Mouse (Mus musculus) liver, postnatal 0 days (tissue): ENCODE measurements at regions not wholly inside any gene's neighbourhood (a gene's known extent, or its start where the extent isn't known, plus 50 kb on each side); places are given as distances from the start of the nearest gene placed in this dataset.

Experiments used
- CTCF ChIP-seq: sonication (generic); IDR thresholded peaks from 2 replicates; pipeline ENCODE4 v1.5.1; 2016; ENCODE audit warnings: antibody characterized with exemption, low read depth
- EP300 ChIP-seq: IDR thresholded peaks from 2 replicates; pipeline ENCODE4 v1.6.1; 2016; ENCODE audit warnings: antibody characterized with exemption, low read depth, mild to moderate bottlenecking

GRCm38 (mm10) chr16:76158585-76158984, 136.5 kb upstream of the Samsn1 start:
- TF ChIP-seq CTCF (no peak), EP300 (no peak)
